Mouse (Mus musculus) embryonic facial prominence, embryonic 10.5 days (tissue): ENCODE measurements around the gene Gm11444. TPM values are rescaled to one million over a fixed set of nuclear protein-coding genes. Genes with fewer than 3 reads are reported as not detected.

Experiments used
- DNase-seq: peaks from one replicate; pipeline ENCODE4 v3.0.0-alpha.2; 2017; ENCODE audit warnings: low spot score
- H3K27ac ChIP-seq: fragments of 300-500 bp; sonication (generic); replicated peaks from 2 replicates; pipeline ENCODE4 v1.5.1; 2016; ENCODE audit warnings: mild to moderate bottlenecking
- H3K27me3 ChIP-seq: fragments of 300-500 bp; sonication (generic); replicated peaks from 2 replicates; pipeline ENCODE4 v1.6.1; 2016; ENCODE audit warnings: low read depth, mild to moderate bottlenecking; ENCODE audit not compliant: poor library complexity, severe bottlenecking
- H3K36me3 ChIP-seq: fragments of 300-500 bp; sonication (generic); replicated peaks from 2 replicates; pipeline ENCODE4 v1.6.1; 2016; ENCODE audit warnings: mild to moderate bottlenecking, moderate library complexity
- H3K4me1 ChIP-seq: fragments of 300-500 bp; sonication (generic); 2 replicates; pipeline ENCODE4 v1.6.1; 2016
- H3K4me3 ChIP-seq: fragments of 300-500 bp; sonication (generic); 2 replicates; pipeline ENCODE4 v1.5.1; 2016; ENCODE audit warnings: mild to moderate bottlenecking, moderate library complexity
- H3K9me3 ChIP-seq: fragments of 300-500 bp; sonication (generic); 2 replicates; pipeline ENCODE4 v1.6.1; 2016; ENCODE audit warnings: mild to moderate bottlenecking
- WGBS: fragments of 180-500 bp; shearing (Covaris S2); methylation state at CpG from one replicate; pipeline ENCODE4 v1.1.7; 2016; 5-methylcytosine and 5-hydroxymethylcytosine counted together
- polyA plus RNA-seq: library from polyadenylated mRNA; unstranded; fragments of >200 nt; fragmentation: Nextera tagmentation; extraction: Ambion mirVana; gene quantifications from 2 replicates; pipeline ENCODE4 v1.2.1, GENCODE M21; 2016

The Gm11444 gene
- not detected in 2 replicates for polyA plus RNA-seq

GRCm38 (mm10) chr11:85850233-85850632, at the start of gene Gm11444:
Gm11444 (minus strand) TSS chr11:85850333.
- no peak within 1 kb of the TSS for H3K27ac ChIP-seq
- peak within 1 kb of the TSS; percentile 53 for H3K4me3 ChIP-seq
- H3K9me3 ChIP-seq = no peaks in the 10 kb centered on the region
- 89% methylated on average over 6 of the region's 6 CpGs for WGBS
- peaks cover 44% of the 10 kb centered on the region for H3K27me3 ChIP-seq
- DNase-seq = no peak
- no peaks in the 10 kb centered on the region for H3K36me3 ChIP-seq
- H3K4me1 ChIP-seq = peaks cover 12% of the 10 kb centered on the region

- H3K36me3 ChIP-seq = no peaks in the 10 kb centered on the region
Measured at GRCm38 (mm10) chr11:85896335-85896985, 46.3 kb upstream of the Gm11444 start.

GRCm38 (mm10) chr11:85894731-85895545, 44.8 kb upstream of the Gm11444 start:
- H3K9me3 ChIP-seq = no peaks in the 10 kb centered on the region
- H3K4me1 ChIP-seq = peaks cover 54% of the 10 kb centered on the region
- H3K4me3 ChIP-seq = peak overlapping the region; percentile 50
- H3K27ac ChIP-seq = no peak overlapping the region; the same call in 1 of the 2 replicates
- under 1% methylated on average over 43 of the region's 43 CpGs for WGBS
- DNase-seq = peak; percentile 58
- peaks cover 99% of the 10 kb centered on the region for H3K27me3 ChIP-seq
- H3K36me3 ChIP-seq = no peaks in the 10 kb centered on the region

More at GRCm38 (mm10) chr11:85896335-85896985, 46.3 kb upstream of the Gm11444 start:
- Histone ChIP-seq H3K27me3 (peaks cover 99% of the 10 kb centered on the region), H3K27ac (peak overlapping the region; percentile 48; the same call in 1 of the 2 replicates), H3K9me3 (no peaks in the 10 kb centered on the region), H3K4me3 (peak overlapping the region; percentile 25; the same call in 1 of the 2 replicates), H3K4me1 (peaks cover 39% of the 10 kb centered on the region)
- 23% methylated on average over 13 of the region's 13 CpGs for WGBS
- DNase-seq = peak; percentile 43

- H3K4me1 ChIP-seq = peaks cover 52% of the 10 kb centered on the region
- 2% methylated on average over 3 of the region's 3 CpGs for WGBS
- no peak for DNase-seq
- H3K27ac ChIP-seq = no peak overlapping the region
- no peaks in the 10 kb centered on the region for H3K36me3 ChIP-seq
- no peak overlapping the region for H3K4me3 ChIP-seq
- peaks cover 99% of the 10 kb centered on the region for H3K27me3 ChIP-seq
- no peaks in the 10 kb centered on the region for H3K9me3 ChIP-seq
Measured at GRCm38 (mm10) chr11:85894136-85894530, 44.0 kb upstream of the Gm11444 start.

GRCm38 (mm10) chr11:85893400-85894135, 43.4 kb upstream of the Gm11444 start:
- peaks cover 100% of the 10 kb centered on the region for H3K27me3 ChIP-seq
- H3K4me1 ChIP-seq = peaks cover 54% of the 10 kb centered on the region
- H3K4me3 ChIP-seq = no peak overlapping the region
- DNase-seq = peak; percentile 29
- H3K9me3 ChIP-seq = no peaks in the 10 kb centered on the region
- H3K27ac ChIP-seq = no peak overlapping the region
- WGBS = under 1% methylated on average over 13 of the region's 13 CpGs
- H3K36me3 ChIP-seq = no peaks in the 10 kb centered on the region

GRCm38 (mm10) chr11:85892771-85893170, 42.6 kb upstream of the Gm11444 start:
- no peak overlapping the region for H3K27ac ChIP-seq
- H3K4me3 ChIP-seq = no peak overlapping the region
- H3K4me1 ChIP-seq = peaks cover 59% of the 10 kb centered on the region
- no peaks in the 10 kb centered on the region for H3K36me3 ChIP-seq
- WGBS = 2% methylated on average over 6 of the region's 6 CpGs
- peak; percentile 28 for DNase-seq
- peaks cover 100% of the 10 kb centered on the region for H3K27me3 ChIP-seq
- H3K9me3 ChIP-seq = no peaks in the 10 kb centered on the region

- no peaks in the 10 kb centered on the region for H3K9me3 ChIP-seq
- no peak for DNase-seq
- peaks cover 57% of the 10 kb centered on the region for H3K4me1 ChIP-seq
- H3K27ac ChIP-seq = no peak overlapping the region
- no peak overlapping the region for H3K4me3 ChIP-seq
- H3K27me3 ChIP-seq = peaks cover 100% of the 10 kb centered on the region
- 6% methylated on average over 2 of the region's 2 CpGs for WGBS
- H3K36me3 ChIP-seq = no peaks in the 10 kb centered on the region
Measured at GRCm38 (mm10) chr11:85891692-85892040, 41.5 kb upstream of the Gm11444 start.

- Histone ChIP-seq H3K9me3 (no peaks in the 10 kb centered on the region), H3K36me3 (no peaks in the 10 kb centered on the region), H3K27ac (no peak overlapping the region), H3K4me1 (peaks cover 57% of the 10 kb centered on the region), H3K27me3 (peaks cover 100% of the 10 kb centered on the region), H3K4me3 (no peak overlapping the region)
- peak; percentile 50 for DNase-seq
- WGBS = under 1% methylated on average over 13 of the region's 13 CpGs
Measured at GRCm38 (mm10) chr11:85891010-85891691, 41.0 kb upstream of the Gm11444 start.

- H3K27ac ChIP-seq = 0 out of 2 replicates have a peak overlapping the region, but pooled peaks have one; percentile 4
Measured at GRCm38 (mm10) chr11:85890563-85890845, 40.4 kb upstream of the Gm11444 start.

GRCm38 (mm10) chr11:85889730-85890562, 39.8 kb upstream of the Gm11444 start:
- H3K9me3 ChIP-seq = no peaks in the 10 kb centered on the region
- peaks cover 53% of the 10 kb centered on the region for H3K4me1 ChIP-seq
- H3K27ac ChIP-seq = 0 out of 2 replicates have a peak overlapping the region, but pooled peaks have one; percentile 4
- peaks cover 100% of the 10 kb centered on the region for H3K27me3 ChIP-seq
- H3K4me3 ChIP-seq = peak overlapping the region; percentile 33
- WGBS = 1% methylated on average over 47 of the region's 47 CpGs
- peak; percentile 63 for DNase-seq
- H3K36me3 ChIP-seq = no peaks in the 10 kb centered on the region

More at GRCm38 (mm10) chr11:85890563-85890845, 40.4 kb upstream of the Gm11444 start:
- H3K27me3 ChIP-seq = peaks cover 100% of the 10 kb centered on the region
- no peak for DNase-seq
- no peaks in the 10 kb centered on the region for H3K9me3 ChIP-seq
- H3K4me3 ChIP-seq = peak overlapping the region; percentile 33
- H3K4me1 ChIP-seq = peaks cover 57% of the 10 kb centered on the region
- H3K36me3 ChIP-seq = no peaks in the 10 kb centered on the region
- WGBS = 1% methylated on average over 13 of the region's 13 CpGs

GRCm38 (mm10) chr11:85889056-85889729, 39.1 kb upstream of the Gm11444 start:
- H3K27ac ChIP-seq = no peak overlapping the region
- peaks cover 100% of the 10 kb centered on the region for H3K27me3 ChIP-seq
- no peak overlapping the region for H3K4me3 ChIP-seq
- H3K36me3 ChIP-seq = no peaks in the 10 kb centered on the region
- 7% methylated on average over 8 of the region's 8 CpGs for WGBS
- no peaks in the 10 kb centered on the region for H3K9me3 ChIP-seq
- DNase-seq = peak; percentile 44
- peaks cover 45% of the 10 kb centered on the region for H3K4me1 ChIP-seq
